Mouse (Mus musculus): ENCODE measurements at regions not wholly inside any gene's neighbourhood (a gene's known extent, or its start where the extent isn't known, plus 50 kb on each side); places are given as distances from the start of the nearest gene placed in this dataset.

DNA sequence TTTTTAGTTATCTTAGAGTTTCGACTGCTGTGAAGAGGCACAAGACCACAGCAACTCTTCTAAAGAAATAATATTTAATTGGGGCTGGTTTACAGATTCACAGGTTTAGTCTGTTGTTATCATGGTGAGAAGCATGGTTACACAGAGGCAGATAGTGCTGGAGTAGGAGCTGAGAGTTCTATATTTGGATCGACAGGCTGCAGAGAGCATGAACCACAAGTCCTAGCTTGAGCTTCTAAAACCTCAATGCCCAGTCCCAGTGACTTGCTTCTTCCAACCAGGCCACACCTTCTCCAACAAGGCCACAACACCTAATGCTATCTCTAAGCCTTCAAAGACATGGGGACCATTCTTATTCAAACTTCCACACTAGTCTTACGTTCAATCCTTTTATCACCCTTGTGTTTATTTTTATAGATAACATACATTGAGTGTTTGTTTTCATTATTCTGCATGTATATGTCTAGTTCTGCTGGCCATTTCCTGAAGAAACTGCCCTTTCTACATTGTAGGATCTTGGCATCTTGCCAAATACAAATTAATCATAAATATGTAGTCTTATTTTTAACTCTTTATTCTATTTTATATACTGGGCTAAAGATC lies 452.8 kb upstream of the Dmac1 start:
- no peak for DNase-seq (ENCODE audit: low spot score)

DNA sequence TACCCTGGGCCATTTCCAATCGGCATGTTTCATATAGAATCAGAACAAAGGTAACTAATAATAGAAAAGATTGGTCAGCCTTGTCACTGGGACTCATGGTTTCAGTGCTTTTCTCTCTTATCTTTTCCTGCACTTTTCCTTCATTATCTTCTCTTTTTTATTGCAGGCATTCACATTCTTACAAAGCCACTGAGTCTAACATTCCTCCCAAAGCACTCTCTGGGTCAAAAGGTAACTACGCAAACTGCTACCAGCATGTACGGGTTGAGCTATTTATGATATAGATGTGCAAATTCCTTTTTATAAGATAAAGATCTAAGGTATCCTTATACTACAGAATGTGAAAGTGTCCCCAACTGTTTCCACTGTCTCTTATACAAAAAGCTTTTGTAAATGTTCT lies 436.5 kb upstream of the Dmac1 start:
- no peak for DNase-seq (ENCODE audit: low spot score)

DNA sequence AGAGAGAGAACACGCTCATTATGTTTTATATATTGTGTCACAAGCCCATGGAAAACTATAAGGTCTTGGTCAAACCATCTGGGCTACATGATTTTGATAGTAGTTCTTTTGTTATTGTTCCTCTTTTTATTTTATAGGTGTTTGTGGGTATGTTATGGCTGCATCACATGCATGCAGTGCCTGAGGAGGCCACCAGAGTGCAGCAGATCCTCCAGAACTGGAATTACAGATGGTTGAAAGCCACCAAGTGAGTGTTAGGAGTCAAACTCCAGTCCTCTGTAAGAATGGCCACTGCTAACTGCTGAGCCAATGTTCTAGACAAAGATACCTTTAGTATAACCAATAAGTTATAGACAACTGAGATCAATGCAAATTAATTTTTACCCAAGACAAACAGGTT lies 435.9 kb upstream of the Dmac1 start:
- no peak for DNase-seq (ENCODE audit: low spot score)

DNA sequence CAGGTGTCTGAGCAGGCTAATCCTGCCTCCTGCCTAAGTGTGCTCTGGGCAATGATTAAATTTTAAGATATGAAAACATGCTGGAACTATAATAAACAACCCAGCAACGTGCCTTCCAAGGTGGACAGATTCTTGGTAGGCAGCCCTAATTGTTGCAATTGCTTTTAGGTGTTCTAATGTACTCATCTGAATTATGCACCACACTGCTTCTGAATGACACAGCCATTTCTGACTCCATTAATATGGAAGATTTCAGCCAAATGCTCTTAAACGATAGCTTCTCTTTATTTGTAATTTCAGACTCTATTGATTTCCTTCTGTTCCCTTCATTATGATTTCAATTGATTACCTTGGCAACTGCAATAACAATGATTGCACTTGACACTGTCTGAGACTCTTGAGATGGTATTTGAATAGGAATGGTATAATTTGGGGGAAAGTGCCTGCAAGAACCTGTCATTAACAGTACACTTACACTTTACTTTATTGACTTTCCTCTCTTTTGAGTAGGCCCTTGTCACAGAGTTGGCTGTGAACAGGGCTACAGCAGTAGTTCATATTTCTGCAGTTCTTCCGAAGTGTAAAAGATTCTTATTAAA lies 422.8 kb upstream of the Dmac1 start:
- DNase-seq (ENCODE audit: low spot score) = no peak

DNA sequence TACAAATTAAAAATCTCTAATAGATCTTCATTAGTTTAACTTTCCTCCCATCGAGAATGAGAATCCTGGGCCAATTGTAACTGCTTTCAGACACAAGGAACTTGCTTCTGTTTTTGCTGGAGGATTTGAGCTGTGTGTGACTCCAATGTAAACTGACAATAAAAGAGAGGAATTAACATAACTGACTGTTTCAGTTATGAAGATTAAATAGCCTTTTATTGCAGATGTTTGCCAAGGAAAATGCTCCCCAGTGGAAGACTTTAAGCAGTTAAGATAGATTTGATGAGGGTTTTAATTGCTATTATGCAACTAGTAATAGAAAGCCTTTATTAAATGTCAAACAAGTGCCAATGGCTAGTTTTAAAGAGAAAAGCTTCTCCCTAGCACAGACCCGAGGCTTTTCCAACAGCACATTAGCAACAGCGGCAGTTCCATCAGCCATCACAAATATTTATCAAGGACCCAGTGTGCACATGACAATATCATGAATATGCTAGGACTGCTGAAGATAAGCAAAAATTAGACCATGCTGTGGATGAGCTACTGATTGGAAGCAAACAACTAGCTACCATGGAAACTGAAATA lies 398.6 kb upstream of the Dmac1 start:
- no peak for DNase-seq (ENCODE audit: low spot score)

GRCm38 (mm10) chr4:75641046-75641445 lies 362.9 kb upstream of the Dmac1 start:
- no peak for DNase-seq (ENCODE audit: low spot score)

GRCm38 (mm10) chr4:75636627-75637026 lies 358.5 kb upstream of the Dmac1 start:
- no peak for DNase-seq (ENCODE audit: low spot score)

DNA sequence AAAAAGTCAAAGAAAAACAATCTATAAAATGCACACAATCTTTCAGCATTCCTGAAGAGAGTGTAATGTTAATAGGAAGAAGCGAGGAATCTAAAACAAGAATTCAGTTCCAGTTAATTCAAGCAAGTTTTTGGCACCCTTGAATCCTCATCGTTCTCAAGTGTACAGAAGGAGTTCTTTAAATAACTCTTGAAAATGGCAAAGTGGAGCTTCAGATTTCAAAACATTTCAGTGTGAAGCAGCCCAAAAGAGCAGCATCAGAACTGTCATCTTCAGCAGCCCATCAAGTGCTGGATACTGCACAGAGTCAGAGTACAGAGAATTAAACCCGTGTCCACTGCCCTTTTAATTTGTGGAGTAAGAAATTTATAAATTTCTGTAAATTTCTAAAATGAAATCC lies 311.8 kb upstream of the Dmac1 start:
- peak; percentile 21 for DNase-seq (ENCODE audit: low spot score)

- DNase-seq (ENCODE audit: low spot score) = no peak
Observed at GRCm38 (mm10) chr4:75588095-75588875, 310.2 kb upstream of the Dmac1 start.

- DNase-seq (ENCODE audit: low spot score) = no peak
Observed at GRCm38 (mm10) chr4:75579865-75580264, 301.8 kb upstream of the Dmac1 start.

DNA sequence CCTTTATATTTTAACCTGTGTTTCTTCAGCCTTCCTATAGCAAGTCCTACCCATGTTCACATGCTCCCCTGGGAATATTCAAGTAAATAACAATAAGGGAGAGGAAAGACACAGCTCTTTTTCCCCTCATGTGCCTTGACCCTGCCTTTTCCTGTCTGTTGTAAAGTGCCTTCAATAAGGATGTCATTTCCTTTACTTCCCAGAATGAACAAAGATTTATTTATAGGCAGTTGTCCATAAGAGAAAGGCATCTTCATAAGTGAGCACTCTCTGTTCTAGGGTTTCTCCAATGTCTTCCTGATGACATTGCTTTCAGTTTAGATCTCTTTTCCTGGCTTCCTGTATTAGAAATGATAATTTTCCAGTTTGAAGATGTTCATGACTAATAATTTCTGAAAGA lies 294.5 kb upstream of the Dmac1 start:
- DNase-seq (ENCODE audit: low spot score) = no peak

- DNase-seq (ENCODE audit: low spot score) = no peak
Observed at GRCm38 (mm10) chr4:75567630-75568029, 289.5 kb upstream of the Dmac1 start.

- no peak for DNase-seq (ENCODE audit: low spot score)
Observed at GRCm38 (mm10) chr4:75562480-75562879, 284.4 kb upstream of the Dmac1 start.

GRCm38 (mm10) chr4:75561792-75562191 lies 283.7 kb upstream of the Dmac1 start:
- peak; percentile 7 for DNase-seq (ENCODE audit: low spot score)

DNA sequence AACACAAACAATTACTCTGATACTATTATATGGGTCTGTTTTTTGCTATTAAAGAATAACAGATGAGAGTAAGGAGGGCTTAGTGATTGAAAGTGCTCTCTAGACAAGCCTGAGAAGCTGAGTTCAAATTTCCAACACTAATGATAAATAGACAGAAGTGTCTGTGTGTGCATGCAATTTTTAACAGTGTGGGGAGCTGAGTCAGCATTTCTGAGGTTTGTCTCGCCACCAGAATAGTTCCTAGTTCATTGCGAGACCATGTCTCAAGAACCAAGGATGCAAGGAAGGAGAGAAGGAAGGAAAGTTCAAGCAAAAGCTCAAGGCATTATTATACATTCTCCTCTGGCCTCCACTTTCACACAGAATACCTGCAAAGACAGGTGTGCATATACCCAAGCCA lies 259.7 kb upstream of the Dmac1 start:
- DNase-seq (ENCODE audit: low spot score) = no peak

- DNase-seq (ENCODE audit: low spot score) = no peak
Observed at GRCm38 (mm10) chr4:75535067-75535466, 257.0 kb upstream of the Dmac1 start.

- DNase-seq (ENCODE audit: low spot score) = no peak
Observed at GRCm38 (mm10) chr4:75529607-75530006, 251.5 kb upstream of the Dmac1 start.

- no peak for DNase-seq (ENCODE audit: low spot score)
Observed at GRCm38 (mm10) chr4:75517459-75518158, 239.5 kb upstream of the Dmac1 start.
